Mouse (Mus musculus) erythroblast, embryonic 14.5 days (primary cell): ENCODE data around the gene Slc22a16.

Experiments used
- GATA1 ChIP-seq: IDR thresholded peaks from 2 replicates; pipeline ENCODE4 v1.6.1; 2012; ENCODE audit warnings: low read length, inconsistent platforms, mixed read lengths
- TAL1 ChIP-seq: IDR thresholded peaks from 3 replicates; pipeline ENCODE4 v1.6.1; 2012; ENCODE audit warnings: low read length, inconsistent platforms, mixed read lengths

GRCm38 (mm10) chr10:40526301-40526761 is 43.8 kb upstream of the Slc22a16 start:
- TF ChIP-seq TAL1 (no peak), GATA1 (no peak)
